Mouse (Mus musculus) layer of hippocampus, adult 9-10 months (tissue): ENCODE results near the gene Sox6.

Experiments used
- DNase-seq: peaks from one replicate; pipeline ENCODE4 v3.0.0; 2022; ENCODE audit warnings: low spot score

The Sox6 gene

GRCm38 (mm10) chr7:115750275-115750825 lies 288.2 kb downstream of the Sox6 start:
- no peak for DNase-seq

GRCm38 (mm10) chr7:115747541-115747940 lies 291.1 kb downstream of the Sox6 start:
- no peak for DNase-seq

- DNase-seq: no peak
Measured at GRCm38 (mm10) chr7:115745672-115746253, 292.8 kb downstream of the Sox6 start.

GRCm38 (mm10) chr7:115734137-115734536 lies 304.5 kb downstream of the Sox6 start:
- DNase-seq: no peak

GRCm38 (mm10) chr7:115732824-115733223 lies 305.8 kb downstream of the Sox6 start:
- no peak for DNase-seq

- DNase-seq: no peak
Measured at GRCm38 (mm10) chr7:115726776-115727175, 311.8 kb downstream of the Sox6 start.

- DNase-seq: no peak
Measured at GRCm38 (mm10) chr7:115724404-115724803, 314.2 kb downstream of the Sox6 start.

GRCm38 (mm10) chr7:115721624-115722540 lies 316.7 kb downstream of the Sox6 start:
- DNase-seq: no peak

GRCm38 (mm10) chr7:115719791-115720190 lies 318.8 kb downstream of the Sox6 start:
- DNase-seq: no peak

GRCm38 (mm10) chr7:115706141-115706540 lies 332.5 kb downstream of the Sox6 start:
- no peak for DNase-seq

GRCm38 (mm10) chr7:115698105-115698504 lies 340.5 kb downstream of the Sox6 start:
- DNase-seq: no peak

GRCm38 (mm10) chr7:115693206-115693605 lies 345.4 kb downstream of the Sox6 start:
- no peak for DNase-seq

GRCm38 (mm10) chr7:115691091-115691490 lies 347.5 kb downstream of the Sox6 start:
- DNase-seq: no peak

GRCm38 (mm10) chr7:115686687-115687086 lies 351.9 kb downstream of the Sox6 start:
- DNase-seq: no peak

- DNase-seq: no peak
Measured at GRCm38 (mm10) chr7:115684142-115684541, 354.5 kb downstream of the Sox6 start.

- no peak for DNase-seq
Measured at GRCm38 (mm10) chr7:115671749-115672148, 366.8 kb downstream of the Sox6 start.

- DNase-seq: no peak
Measured at GRCm38 (mm10) chr7:115671272-115671671, 367.3 kb downstream of the Sox6 start.

- no peak for DNase-seq
Measured at GRCm38 (mm10) chr7:115669207-115670004, 369.2 kb downstream of the Sox6 start.

- DNase-seq: no peak
Measured at GRCm38 (mm10) chr7:115666686-115667382, 371.8 kb downstream of the Sox6 start.

GRCm38 (mm10) chr7:115663399-115663798 lies 375.2 kb downstream of the Sox6 start:
- no peak for DNase-seq

- DNase-seq: no peak
Measured at GRCm38 (mm10) chr7:115662121-115662520, 376.5 kb downstream of the Sox6 start.

GRCm38 (mm10) chr7:115646696-115647095 lies 391.9 kb downstream of the Sox6 start:
- no peak for DNase-seq
